Comparison of ENCODE assay signal across 12 mouse cellular contexts in genomic region chr3:158886732-158887386, GRCm38 (mm10).
DNase-seq lines count a peak whose midpoint lies in the region; ATAC-seq lines count a peak whose summit lies in the region.
"Had no signal": no experiment of that assay in that cellular context is flagged by ENCODE, and none has a peak within 500 bp of the region (broad histone marks: within the 10 kb centered on the region; RNA-seq: fewer than 3 reads in every experiment).

No protein-coding gene starts in this region.

- no peaks in the 10 kb centered on the region for H3K9me3 ChIP-seq in forebrain, embryonic 13.5 days (replicated peaks)
- no peaks in the 10 kb centered on the region for H3K9me3 ChIP-seq in heart, embryonic 12.5 days (replicated peaks)
- H3K9me3 ChIP-seq: limb, embryonic 12.5 days; liver, embryonic 15.5 days had no signal

- WGBS in forebrain, embryonic 13.5 days, result 84% methylated on average over 1 of the region's 1 CpGs
- WGBS in heart, embryonic 12.5 days, result 64% methylated on average over 1 of the region's 1 CpGs

- ATAC-seq in frontal cortex, adult (ENCODE audit: low TSS enrichment), result peak; percentile 93
- peak; percentile 86 for ATAC-seq in forebrain, embryonic 13.5 days
- ATAC-seq in heart, embryonic 12.5 days (ENCODE audit: insufficient number of reproducible peaks, low FRiP score), result no peak
- ATAC-seq: inflammation-experienced regulatory T-cells, adult 6 months had no signal

- H3K27ac ChIP-seq in forebrain, embryonic 13.5 days, result peak overlapping the region; percentile 40; the same call in 1 of the 2 replicates
- no peak overlapping the region for H3K27ac ChIP-seq in heart, embryonic 12.5 days (ENCODE audit: poor library complexity, severe bottlenecking)
- H3K27ac ChIP-seq: limb, embryonic 12.5 days; liver, embryonic 15.5 days had no signal

- H3K4me3 ChIP-seq in forebrain, embryonic 13.5 days, result no peak overlapping the region
- no peak overlapping the region for H3K4me3 ChIP-seq in heart, embryonic 12.5 days
- H3K4me3 ChIP-seq: limb, embryonic 12.5 days; liver, embryonic 15.5 days had no signal

- no peaks in the 10 kb centered on the region for H3K27me3 ChIP-seq in forebrain, embryonic 13.5 days
- H3K27me3 ChIP-seq in heart, embryonic 12.5 days (replicated peaks), result no peaks in the 10 kb centered on the region
- H3K27me3 ChIP-seq: limb, embryonic 12.5 days; liver, embryonic 15.5 days had no signal

- H3K36me3 ChIP-seq in forebrain, embryonic 13.5 days (ENCODE audit: poor library complexity, severe bottlenecking), result no peaks in the 10 kb centered on the region
- no peaks in the 10 kb centered on the region for H3K36me3 ChIP-seq in heart, embryonic 12.5 days
- H3K36me3 ChIP-seq: limb, embryonic 12.5 days; liver, embryonic 15.5 days had no signal

- no peak overlapping the region for H3K4me2 ChIP-seq in forebrain, embryonic 13.5 days
- H3K4me2 ChIP-seq in heart, embryonic 12.5 days, result no peak overlapping the region
- H3K4me2 ChIP-seq: limb, embryonic 12.5 days; liver, embryonic 15.5 days had no signal

- no peak for DNase-seq in frontal cortex, postnatal 14 days (ENCODE audit: low spot score in 2 of 2)
- peak; percentile 11 to 43 for DNase-seq in left cerebral cortex, postnatal 14 days (ENCODE audit: low spot score in 2 of 2)
- no peak for DNase-seq in left cerebral cortex, postnatal 4 days
- DNase-seq in left cerebral cortex, postnatal 25 days (ENCODE audit: low spot score in 2 of 2), result peak; percentile 21 to 69
- DNase-seq in embryo, embryonic 11 days, result no peak
- DNase-seq: cerebellum, adult 8-10 months had no signal

- H3K9ac ChIP-seq in forebrain, embryonic 13.5 days, result no peak overlapping the region
- no peak overlapping the region for H3K9ac ChIP-seq in heart, embryonic 12.5 days
- H3K9ac ChIP-seq: limb, embryonic 12.5 days; liver, embryonic 15.5 days had no signal

- intact Hi-C loops in left cerebral cortex, postnatal 14 days (cut with DNase I), result no loop called here
- intact Hi-C loops in left cerebral cortex, postnatal 4 days (cut with DNase I), result no loop called here
- intact Hi-C loops in left cerebral cortex, postnatal 25 days (cut with DNase I), result no loop called here

- peaks cover 11% of the 10 kb centered on the region for H3K4me1 ChIP-seq in forebrain, embryonic 13.5 days
- no peaks in the 10 kb centered on the region for H3K4me1 ChIP-seq in heart, embryonic 12.5 days (replicated peaks)
- H3K4me1 ChIP-seq: limb, embryonic 12.5 days; liver, embryonic 15.5 days had no signal

Comparison
In these comparisons a context has a peak if more than half of its experiments do, and no peak if none do; other contexts are left out.
1. DNase-seq: peak in left cerebral cortex, postnatal 14 days (2 of 2) and left cerebral cortex, postnatal 25 days (2 of 2); none in frontal cortex, postnatal 14 days (0 of 2), left cerebral cortex, postnatal 4 days (single experiment) and embryo, embryonic 11 days (single experiment).